Mouse (Mus musculus) kidney, embryonic 15.5 days (tissue): ENCODE results near the gene Gab2. TPM values are rescaled to one million over a fixed set of nuclear protein-coding genes. Genes with fewer than 3 reads are reported as not detected.

ENCODE experiments used
- ATAC-seq: fragments of 200-750 bp; cut with Nextera tagmentation; replicated peaks from 2 replicates; pipeline ENCODE4 v1.8.0; 2017; ENCODE audit warnings: moderate TSS enrichment; ENCODE audit not compliant: low FRiP score
- H3K27ac ChIP-seq: fragments of 300-500 bp; sonication (generic); 2 replicates; pipeline ENCODE4 v1.5.1; 2015; ENCODE audit warnings: mild to moderate bottlenecking, inconsistent platforms
- H3K27me3 ChIP-seq: fragments of 300-500 bp; sonication (generic); 2 replicates; pipeline ENCODE4 v1.6.1; 2015; ENCODE audit warnings: inconsistent platforms
- H3K36me3 ChIP-seq: fragments of 300-500 bp; sonication (generic); 2 replicates; pipeline ENCODE4 v1.6.1; 2015; ENCODE audit warnings: inconsistent platforms
- H3K4me1 ChIP-seq: fragments of 300-500 bp; sonication (generic); 2 replicates; pipeline ENCODE4 v1.6.1; 2015; ENCODE audit warnings: inconsistent platforms
- H3K4me2 ChIP-seq: fragments of 300-500 bp; sonication (generic); 2 replicates; pipeline ENCODE4 v1.6.1; 2015; ENCODE audit warnings: moderate library complexity, mild to moderate bottlenecking, inconsistent platforms
- H3K4me3 ChIP-seq: fragments of 300-500 bp; sonication (generic); replicated peaks from 2 replicates; pipeline ENCODE4 v1.5.1; 2015; ENCODE audit warnings: mild to moderate bottlenecking, inconsistent platforms
- H3K9ac ChIP-seq: fragments of 300-500 bp; sonication (generic); 2 replicates; pipeline ENCODE4 v1.6.1; 2015; ENCODE audit warnings: mild to moderate bottlenecking, inconsistent platforms
- H3K9me3 ChIP-seq: fragments of 300-500 bp; sonication (generic); replicated peaks from 2 replicates; pipeline ENCODE4 v1.6.1; 2016; ENCODE audit warnings: inconsistent platforms
- WGBS: fragments of 180-500 bp; shearing (Covaris S2); methylation state at CpG from one replicate; pipeline ENCODE4 v1.1.7; 2015; ENCODE audit warnings: mixed read lengths; 5-methylcytosine and 5-hydroxymethylcytosine counted together
- polyA plus RNA-seq: library from polyadenylated mRNA; unstranded; fragments of >200 nt; fragmentation: Nextera tagmentation; extraction: Ambion mirVana; gene quantifications from 2 replicates; pipeline ENCODE4 v1.2.1, GENCODE M21; 2015

Gene Gab2
- polyA plus RNA-seq, 1 experiment from 2014 or later, result 14.5 TPM

DNA sequence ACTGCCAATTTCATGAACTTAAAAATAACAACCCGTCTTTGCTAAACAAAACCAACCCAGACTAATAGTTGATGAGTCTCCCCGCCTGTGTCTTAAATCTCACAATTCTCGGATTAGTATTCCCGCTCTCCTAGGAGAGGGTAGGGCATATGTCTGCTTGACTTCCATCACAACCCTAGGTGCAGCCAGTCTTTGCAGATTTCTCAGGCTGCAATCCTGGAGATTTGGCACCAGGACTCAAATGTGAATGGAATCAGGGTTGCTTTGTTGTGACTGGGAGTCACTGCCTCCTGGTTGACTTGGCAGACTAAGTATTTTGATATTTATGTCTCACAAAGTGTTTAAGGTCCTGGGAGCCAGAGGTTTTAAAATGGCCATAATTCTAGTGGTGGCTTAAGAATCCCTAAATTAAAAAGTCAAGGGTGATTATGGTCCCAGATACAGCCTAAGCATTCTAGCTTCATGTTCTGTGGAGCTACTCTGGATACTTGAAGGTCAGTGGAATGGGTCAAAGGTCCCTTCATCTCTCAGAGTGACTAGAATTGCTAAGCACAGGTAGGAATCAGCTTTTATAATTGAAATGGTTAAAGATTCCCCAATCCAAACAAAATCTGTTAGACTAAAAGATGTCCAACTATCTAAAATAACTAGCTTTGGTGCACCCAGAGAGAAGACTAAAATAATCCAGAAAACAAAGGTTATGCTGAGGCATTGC is 1.6 kb upstream of the Gab2 start:
- Histone ChIP-seq H3K9me3 (no peaks in the 10 kb centered on the region), H3K27me3 (no peaks in the 10 kb centered on the region), H3K27ac (peak overlapping the region; percentile 96), H3K4me1 (peaks cover 56% of the 10 kb centered on the region), H3K9ac (no peak overlapping the region), H3K36me3 (no peaks in the 10 kb centered on the region), H3K4me3 (no peak overlapping the region), H3K4me2 (no peak overlapping the region)
- ATAC-seq, result no peak
- 57% methylated on average over 4 of the region's 4 CpGs for WGBS

DNA sequence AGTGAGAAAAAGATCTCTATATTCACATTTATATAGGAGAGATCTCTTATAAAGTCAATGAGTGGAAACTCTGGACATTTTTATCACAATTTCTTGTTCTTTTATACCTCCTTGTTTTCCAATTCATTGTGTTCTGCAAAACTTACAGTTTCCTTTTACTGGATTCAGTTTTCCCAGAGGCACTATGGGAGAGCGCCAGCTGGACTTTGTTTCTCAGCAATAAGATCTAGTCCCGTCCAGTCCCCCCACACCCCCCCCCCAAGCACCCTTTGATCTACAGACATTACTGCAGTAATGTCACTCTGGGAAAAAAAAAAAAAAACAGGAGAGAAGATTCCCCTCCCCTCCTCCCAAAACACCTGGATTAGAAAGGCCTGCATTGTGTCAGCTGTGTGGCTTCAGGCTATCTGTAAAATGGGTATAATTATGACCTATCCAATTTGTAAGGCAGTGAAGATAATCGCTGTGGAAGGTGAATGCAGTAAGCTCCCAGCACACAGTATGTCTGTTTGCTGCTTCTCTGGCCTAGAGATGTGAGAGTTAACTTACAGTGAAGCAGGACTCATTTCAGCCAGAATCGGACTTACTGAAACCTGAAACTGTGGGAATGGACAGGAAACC is 655 bp upstream of the Gab2 start:
- Histone ChIP-seq H3K4me1 (peaks cover 61% of the 10 kb centered on the region), H3K27ac (peak overlapping the region; percentile 96), H3K27me3 (no peaks in the 10 kb centered on the region), H3K9ac (0 out of 2 replicates have a peak overlapping the region, but pooled peaks have one; percentile 94), H3K9me3 (no peaks in the 10 kb centered on the region), H3K4me2 (peak overlapping the region; percentile 72), H3K4me3 (peak overlapping the region; percentile 97), H3K36me3 (no peaks in the 10 kb centered on the region)
- ATAC-seq, result no peak
- 24% methylated on average over 4 of the region's 4 CpGs for WGBS

DNA sequence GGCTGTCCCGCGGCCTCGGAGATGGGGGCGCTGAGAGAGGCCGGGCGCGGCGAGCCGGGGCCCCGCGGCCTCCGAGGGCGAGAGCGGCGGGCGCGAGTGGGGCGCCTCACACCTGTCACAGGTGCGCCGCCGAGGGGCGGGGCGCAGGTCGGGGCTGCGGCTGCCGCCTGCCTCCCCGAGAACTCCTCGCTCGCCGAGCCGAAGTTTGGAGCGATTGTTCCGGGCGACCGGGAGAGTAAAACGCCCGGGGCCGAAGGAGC is 503 bp downstream of the Gab2 start:
- Histone ChIP-seq H3K36me3 (no peaks in the 10 kb centered on the region), H3K27ac (peak overlapping the region; percentile 96), H3K4me2 (peak overlapping the region; percentile 72), H3K27me3 (no peaks in the 10 kb centered on the region), H3K9me3 (no peaks in the 10 kb centered on the region), H3K4me1 (peaks cover 54% of the 10 kb centered on the region), H3K9ac (peak overlapping the region; percentile 94), H3K4me3 (peak overlapping the region; percentile 97)
- 0% methylated on average over 19 of the region's 38 CpGs for WGBS
- ATAC-seq, result no peak; the same call in 1 of the 2 replicates

DNA sequence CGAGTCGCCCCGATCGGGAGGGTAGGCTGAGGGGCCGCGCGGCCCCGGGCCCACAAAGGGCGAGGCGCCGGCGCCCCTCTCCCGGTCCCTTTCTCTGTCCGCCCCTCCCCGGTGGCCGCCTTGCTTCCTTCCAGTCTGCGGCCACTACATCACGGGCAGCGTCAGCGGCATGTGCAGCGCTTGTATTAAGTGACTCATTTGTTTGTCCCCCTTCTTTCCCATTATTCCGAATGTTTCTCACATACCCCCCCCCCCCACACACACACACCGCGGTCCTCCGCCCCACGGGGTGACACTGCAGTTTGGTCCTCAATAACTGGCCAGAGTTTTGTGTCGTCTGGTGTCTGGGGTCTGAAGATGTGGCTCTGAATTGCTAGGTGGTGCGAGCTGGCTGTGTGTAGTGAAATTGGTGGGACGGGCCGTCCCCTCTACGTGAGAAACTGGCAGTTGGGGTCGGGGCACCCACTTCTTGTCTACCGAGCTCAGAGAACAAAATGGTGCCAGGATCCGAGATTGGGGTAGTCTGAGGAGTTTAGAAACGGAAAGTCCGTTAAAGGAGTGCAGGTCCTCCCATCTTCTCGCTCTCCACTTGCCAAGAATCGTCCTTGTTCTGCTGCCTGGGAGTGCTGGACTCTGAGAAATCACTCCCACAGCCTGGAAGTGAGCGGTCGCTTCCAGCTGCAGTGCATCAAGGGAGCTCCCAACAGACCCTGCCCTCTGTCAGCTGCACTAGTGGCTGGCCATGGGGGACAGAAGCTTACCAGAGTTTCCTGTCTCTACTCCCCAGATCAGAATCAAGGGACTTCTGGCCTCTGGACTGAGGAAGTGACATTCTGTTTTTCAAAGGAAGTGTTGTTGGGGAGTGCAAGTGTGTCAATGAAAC is 1.1 kb downstream of the Gab2 start:
- Histone ChIP-seq H3K27ac (peak overlapping the region; percentile 96), H3K9ac (peak overlapping the region; percentile 94), H3K36me3 (no peaks in the 10 kb centered on the region), H3K9me3 (no peaks in the 10 kb centered on the region), H3K4me3 (peak overlapping the region; percentile 97), H3K4me2 (peak overlapping the region; percentile 72), H3K4me1 (peaks cover 54% of the 10 kb centered on the region), H3K27me3 (no peaks in the 10 kb centered on the region)
- peak; percentile 82 for ATAC-seq
- WGBS, result under 1% methylated on average over 40 of the region's 40 CpGs

DNA sequence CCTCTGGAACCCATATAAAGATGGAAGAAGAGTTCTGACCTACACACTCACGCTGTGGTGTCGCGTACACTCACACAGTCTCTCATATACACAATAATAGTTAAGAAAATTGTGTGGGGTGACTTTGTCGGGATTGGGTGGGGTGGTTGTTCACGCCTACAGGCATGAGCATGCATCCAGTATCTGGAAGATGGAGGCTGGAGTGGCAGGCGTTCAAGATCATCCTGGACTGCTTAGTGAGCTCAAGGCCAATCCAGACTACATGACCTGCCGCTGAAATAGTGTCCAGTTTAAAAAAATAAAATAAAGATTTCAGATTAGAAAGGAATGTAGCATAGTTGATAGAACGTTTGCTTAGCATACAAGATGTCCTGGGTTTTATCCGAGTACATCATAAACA is 2.2 kb downstream of the Gab2 start:
- Histone ChIP-seq H3K36me3 (no peaks in the 10 kb centered on the region), H3K4me1 (peaks cover 52% of the 10 kb centered on the region), H3K9me3 (no peaks in the 10 kb centered on the region), H3K27me3 (no peaks in the 10 kb centered on the region), H3K4me2 (peak overlapping the region; percentile 72), H3K9ac (no peak overlapping the region), H3K27ac (peak overlapping the region; percentile 96), H3K4me3 (peak overlapping the region; percentile 97)
- WGBS, result 70% methylated on average over 9 of the region's 9 CpGs
- no peak for ATAC-seq

DNA sequence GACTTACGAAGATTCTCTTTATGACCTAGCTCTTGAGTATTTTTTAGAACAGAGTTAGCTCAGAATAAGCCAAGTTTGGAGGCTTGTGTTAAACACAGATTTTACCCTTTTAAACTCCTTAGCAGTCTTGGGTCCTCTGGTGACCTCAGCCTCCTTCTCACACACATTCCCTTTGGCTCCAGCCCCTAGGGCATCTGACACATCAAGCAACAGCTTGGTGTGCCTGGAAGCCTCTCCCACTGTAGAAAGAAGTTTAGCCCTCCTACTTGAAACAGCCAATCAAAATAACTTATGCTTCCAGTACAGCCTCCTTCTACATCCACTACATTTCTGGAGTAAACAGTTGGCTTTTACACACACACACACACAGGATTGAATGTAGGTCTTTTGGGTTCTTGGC is 2.8 kb downstream of the Gab2 start:
- ATAC-seq, result no peak
- peak overlapping the region; percentile 96 for H3K27ac ChIP-seq
- no peak overlapping the region for H3K4me3 ChIP-seq
- peaks cover 46% of the 10 kb centered on the region for H3K4me1 ChIP-seq
- no peaks in the 10 kb centered on the region for H3K36me3 ChIP-seq
- H3K9me3 ChIP-seq, result no peaks in the 10 kb centered on the region
- 79% methylated on average over 1 of the region's 1 CpGs for WGBS
- no peak overlapping the region for H3K9ac ChIP-seq
- no peaks in the 10 kb centered on the region for H3K27me3 ChIP-seq
- H3K4me2 ChIP-seq, result peak overlapping the region; percentile 12; the same call in 1 of the 2 replicates

DNA sequence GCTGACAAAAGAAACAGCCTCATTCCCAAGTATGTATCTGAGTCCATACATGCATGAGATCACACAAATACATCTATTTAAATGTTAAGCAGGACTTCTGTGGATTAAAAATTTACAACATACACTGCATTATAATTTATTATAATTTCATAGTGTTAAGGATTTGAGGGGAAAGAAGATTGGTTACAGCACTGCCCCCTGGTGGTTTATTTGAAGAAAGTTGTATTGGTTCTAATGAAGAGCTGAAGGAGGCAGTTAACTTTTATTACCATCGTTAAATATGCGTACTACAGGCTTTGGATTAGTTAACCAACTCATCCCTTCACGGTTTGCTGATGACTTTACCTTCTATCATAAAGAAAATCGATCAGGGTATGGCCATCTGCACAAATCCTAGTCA is 3.9 kb downstream of the Gab2 start:
- Histone ChIP-seq H3K4me3 (no peak overlapping the region), H3K4me2 (no peak overlapping the region), H3K27me3 (no peaks in the 10 kb centered on the region), H3K4me1 (peaks cover 34% of the 10 kb centered on the region), H3K27ac (no peak overlapping the region), H3K9me3 (no peaks in the 10 kb centered on the region), H3K9ac (no peak overlapping the region), H3K36me3 (no peaks in the 10 kb centered on the region)
- ATAC-seq, result no peak
- WGBS, result 8% methylated on average over 4 of the region's 4 CpGs

DNA sequence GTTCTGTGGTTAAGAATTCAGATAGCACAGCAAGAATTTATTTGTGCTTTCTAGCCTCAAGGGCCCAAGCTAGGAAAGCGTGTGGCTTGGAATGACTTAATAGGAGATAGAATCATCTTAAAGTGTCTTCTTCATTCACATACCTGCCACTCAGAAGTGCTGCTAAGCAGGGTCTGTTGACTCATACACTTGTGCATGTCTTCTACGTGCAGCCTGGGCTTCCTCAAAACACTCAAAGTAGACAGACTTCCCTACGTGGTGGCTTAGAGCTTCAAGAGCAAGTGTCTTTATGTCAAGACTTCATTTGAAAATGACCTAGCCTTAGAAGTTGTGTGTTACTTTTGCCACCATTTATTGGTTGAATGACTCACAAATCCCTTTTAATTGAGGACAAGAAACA is 12.9 kb downstream of the Gab2 start:
- H3K27me3 ChIP-seq, result no peaks in the 10 kb centered on the region
- H3K9me3 ChIP-seq, result no peaks in the 10 kb centered on the region
- no peak overlapping the region for H3K27ac ChIP-seq
- no peak overlapping the region for H3K4me2 ChIP-seq
- 83% methylated on average over 3 of the region's 3 CpGs for WGBS
- no peak overlapping the region for H3K9ac ChIP-seq
- no peak overlapping the region for H3K4me3 ChIP-seq
- ATAC-seq, result no peak
- no peaks in the 10 kb centered on the region for H3K36me3 ChIP-seq
- 0 out of 2 replicates have a peak, but pooled peaks cover 3% of the 10 kb centered on the region for H3K4me1 ChIP-seq

DNA sequence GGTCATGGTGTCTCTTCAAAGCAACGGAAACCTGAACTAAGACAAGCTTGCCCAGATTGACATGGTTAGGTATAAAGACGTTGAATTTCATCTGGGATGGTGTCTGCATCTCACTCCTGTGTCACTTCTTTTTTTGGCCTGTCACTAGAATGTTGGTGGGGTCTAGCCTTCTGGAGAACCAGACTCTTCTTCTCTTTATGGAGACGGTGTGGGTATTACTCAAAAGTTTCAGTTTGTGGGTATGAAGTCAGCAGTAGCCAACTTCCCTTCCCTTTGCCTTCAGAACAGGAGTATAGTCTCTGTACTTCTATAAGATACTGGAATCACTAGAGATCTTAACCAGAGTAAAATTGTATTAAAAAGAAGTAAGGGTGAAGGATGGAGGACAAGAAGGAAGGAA is 26.7 kb downstream of the Gab2 start:
- Histone ChIP-seq H3K27ac (no peak overlapping the region), H3K9ac (no peak overlapping the region), H3K27me3 (no peaks in the 10 kb centered on the region), H3K4me1 (no peaks in the 10 kb centered on the region), H3K4me2 (no peak overlapping the region), H3K4me3 (no peak overlapping the region), H3K36me3 (no peaks in the 10 kb centered on the region), H3K9me3 (no peaks in the 10 kb centered on the region)
- 89% methylated on average over 3 of the region's 3 CpGs for WGBS
- ATAC-seq, result no peak

DNA sequence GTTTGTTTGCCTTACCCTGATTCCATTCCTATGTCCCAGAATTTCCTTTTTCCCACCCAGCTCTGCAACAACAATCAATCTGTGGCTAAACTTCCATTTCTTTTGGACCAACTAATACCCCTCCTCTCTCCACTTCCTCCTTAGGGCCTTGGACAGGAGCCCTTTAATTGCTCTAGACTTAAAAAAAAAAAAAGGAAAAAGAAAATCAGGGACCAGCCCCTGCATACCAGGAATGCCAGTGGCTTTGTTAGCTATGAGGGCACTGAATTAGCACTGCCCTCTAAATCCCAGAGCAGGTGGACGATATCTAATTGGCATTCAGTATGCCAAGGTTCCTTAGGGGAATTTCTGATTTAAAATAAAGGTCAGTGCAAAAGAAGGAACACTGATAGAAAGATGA is 47.6 kb downstream of the Gab2 start:
- Histone ChIP-seq H3K4me1 (0 out of 2 replicates have a peak, but pooled peaks cover 4% of the 10 kb centered on the region), H3K27ac (no peak overlapping the region), H3K36me3 (peaks cover 7% of the 10 kb centered on the region), H3K4me3 (no peak overlapping the region), H3K9ac (no peak overlapping the region), H3K27me3 (no peaks in the 10 kb centered on the region), H3K4me2 (no peak overlapping the region), H3K9me3 (no peaks in the 10 kb centered on the region; the same call in 1 of the 2 replicates)
- ATAC-seq, result no peak
- 52% methylated on average over 1 of the region's 1 CpGs for WGBS

DNA sequence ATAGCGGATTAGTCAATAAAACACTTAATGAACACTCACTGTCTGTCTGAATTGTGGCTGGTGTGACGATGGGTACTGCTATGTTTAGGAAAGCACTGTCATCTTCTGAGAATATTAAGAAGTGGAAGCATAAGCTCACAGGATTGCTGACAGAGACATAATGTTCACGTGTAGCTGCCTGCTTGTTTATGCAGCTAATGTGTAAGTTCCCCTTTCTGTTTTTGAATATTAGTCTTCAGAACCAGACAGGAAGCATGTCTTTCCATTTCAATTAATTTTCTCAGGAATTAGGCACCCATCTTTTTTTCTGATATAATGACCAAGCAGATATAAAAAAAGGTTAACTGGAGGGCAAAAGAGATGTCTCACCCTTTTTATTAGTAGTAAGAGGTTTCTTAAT is 55.1 kb downstream of the Gab2 start:
- H3K4me3 ChIP-seq, result no peak overlapping the region
- ATAC-seq, result no peak
- 63% methylated on average over 3 of the region's 3 CpGs for WGBS
- no peaks in the 10 kb centered on the region; the same call in none of the 2 replicates for H3K9me3 ChIP-seq
- no peak overlapping the region for H3K4me2 ChIP-seq
- no peak overlapping the region for H3K9ac ChIP-seq
- H3K4me1 ChIP-seq, result no peaks in the 10 kb centered on the region
- no peak overlapping the region for H3K27ac ChIP-seq
- H3K36me3 ChIP-seq, result peaks cover 12% of the 10 kb centered on the region
- H3K27me3 ChIP-seq, result no peaks in the 10 kb centered on the region
